Mouse (Mus musculus) lung, postnatal 36 days (tissue): ENCODE results near the gene Foxp1.

ENCODE experiments used
- DNase-seq: peaks from one replicate; pipeline ENCODE4 v3.0.0; 2022; ENCODE audit warnings: mixed read lengths

Foxp1 gene

DNA sequence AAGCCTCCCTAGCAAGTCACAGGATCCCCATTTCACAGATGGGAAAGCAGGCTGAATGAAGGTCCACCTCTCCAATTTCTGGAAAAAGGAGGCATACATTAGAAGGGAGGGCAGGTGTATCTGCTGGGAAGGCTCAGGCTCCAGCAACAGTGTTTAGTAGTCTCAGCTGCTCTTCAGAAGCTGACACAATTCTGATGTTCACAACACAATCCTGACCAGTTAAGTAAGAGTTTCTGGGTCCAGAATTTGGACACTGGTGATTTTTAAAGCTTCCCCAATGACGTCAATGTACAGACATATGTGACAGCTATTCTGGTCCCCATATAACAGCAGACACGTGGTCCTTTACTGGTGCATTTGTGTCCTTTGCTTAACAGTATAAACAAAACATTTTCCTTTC is 169.1 kb downstream of the Foxp1 start:
- DNase-seq, result no peak

DNA sequence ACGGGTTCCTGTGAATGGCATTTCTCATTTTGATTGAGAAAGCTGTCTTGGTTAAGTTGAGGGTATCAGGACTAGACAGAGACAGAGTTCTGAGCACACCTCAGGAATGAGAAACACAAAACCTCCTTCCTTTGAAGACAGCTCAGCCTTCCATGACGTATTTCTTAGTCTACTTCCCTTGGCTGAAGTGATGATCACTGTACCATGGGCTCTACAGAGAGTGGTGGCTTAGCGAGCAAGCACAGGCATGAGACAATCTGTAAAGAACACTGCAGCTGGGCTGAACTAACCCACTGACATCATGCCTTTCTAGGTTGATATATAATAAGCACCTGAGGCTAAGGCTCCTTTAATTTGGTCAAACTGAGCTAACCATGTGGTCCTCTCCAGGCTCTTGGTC is 172.0 kb downstream of the Foxp1 start:
- DNase-seq, result no peak

DNA sequence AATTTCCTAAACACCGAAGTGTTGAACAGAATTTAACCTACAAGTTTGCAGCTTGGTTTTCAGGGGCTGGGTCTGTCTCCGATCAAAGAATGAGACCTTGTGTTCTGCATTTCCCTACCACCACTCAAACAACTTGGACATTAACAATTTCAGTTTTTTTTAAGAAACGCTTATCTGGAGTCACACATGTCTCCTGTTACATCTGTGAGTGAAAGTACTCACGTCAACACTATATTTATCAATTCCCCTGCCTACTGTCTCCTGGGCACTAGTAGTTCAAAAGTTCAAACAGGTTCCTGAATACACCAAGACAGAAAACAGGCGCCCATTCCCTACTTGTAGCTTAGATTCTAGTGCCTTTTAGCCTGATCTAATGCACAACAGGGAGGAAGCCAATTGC is 172.4 kb downstream of the Foxp1 start:
- DNase-seq, result no peak

DNA sequence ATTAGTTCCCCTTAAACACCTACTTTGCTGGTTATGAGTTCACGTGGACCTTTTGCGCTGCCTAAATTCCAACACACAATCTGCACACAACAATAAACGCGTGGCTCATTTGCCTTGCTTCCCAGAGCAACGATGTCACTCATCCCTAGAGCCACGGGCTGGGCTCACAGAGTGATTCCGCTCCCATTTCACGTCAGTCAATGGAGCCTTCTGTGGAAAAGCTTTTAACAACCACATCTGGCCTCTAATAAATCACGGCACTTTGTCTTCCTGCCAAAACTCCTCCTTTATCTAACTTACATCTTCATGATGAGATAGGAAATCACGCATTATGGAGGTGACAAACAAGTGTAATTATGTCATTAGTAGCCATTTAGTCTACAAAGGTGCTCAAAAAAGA is 174.7 kb downstream of the Foxp1 start:
- no peak for DNase-seq

DNA sequence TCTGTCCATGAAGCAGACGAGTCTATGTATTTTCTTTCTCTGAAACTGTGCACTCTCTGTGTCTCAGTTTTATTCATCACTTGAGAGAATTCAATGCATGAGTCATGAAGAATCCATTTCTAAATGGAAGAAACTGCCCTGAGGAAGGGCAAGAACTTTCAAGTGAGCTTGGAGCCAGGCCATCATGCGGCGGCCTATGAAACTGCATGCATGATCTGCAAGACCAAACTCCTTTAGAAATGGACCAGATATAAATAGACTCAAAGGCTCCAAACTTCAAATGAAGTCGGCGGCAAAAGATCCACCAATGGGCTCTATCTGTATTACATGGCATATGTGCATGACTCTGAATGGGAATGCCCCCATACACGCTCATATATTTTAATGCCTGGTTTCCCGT is 177.6 kb downstream of the Foxp1 start:
- no peak for DNase-seq

DNA sequence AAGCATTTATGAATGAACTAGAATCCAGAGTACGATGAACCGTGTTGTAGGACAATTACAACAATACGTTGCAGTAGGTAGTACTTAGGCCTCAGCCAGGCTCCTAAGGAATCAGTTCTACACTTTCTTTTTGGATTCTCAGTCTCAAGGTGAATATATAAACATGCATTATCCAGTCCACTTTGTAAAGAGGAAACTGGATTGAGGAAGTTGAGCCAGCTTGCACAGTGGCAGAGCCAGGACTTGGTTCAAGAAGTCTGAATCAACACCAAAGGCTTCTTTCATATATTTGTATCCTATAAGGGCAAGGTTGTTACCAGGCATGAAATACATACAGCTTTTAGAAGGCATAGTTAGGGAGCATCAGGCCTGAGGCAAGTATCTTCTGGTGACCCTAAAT is 178.2 kb downstream of the Foxp1 start:
- DNase-seq, result no peak

DNA sequence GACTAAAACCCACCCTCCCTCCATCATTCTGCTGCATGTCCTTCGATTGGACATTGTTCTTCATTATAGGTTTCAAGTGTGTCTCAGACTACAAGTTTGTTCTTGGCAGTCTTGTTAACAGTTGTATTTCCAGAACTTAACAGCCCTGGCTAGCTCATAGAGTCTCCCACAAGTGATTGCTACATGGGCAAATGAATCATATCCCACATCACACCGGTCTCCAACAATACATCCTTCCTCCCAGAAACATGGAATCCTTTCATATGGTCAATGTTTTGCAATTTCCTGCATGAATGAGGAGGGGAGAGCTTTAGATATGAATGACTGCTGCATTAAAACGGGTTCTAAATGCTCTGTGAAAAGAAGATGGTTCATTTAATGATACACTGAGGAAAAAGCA is 178.7 kb downstream of the Foxp1 start:
- no peak for DNase-seq

DNA sequence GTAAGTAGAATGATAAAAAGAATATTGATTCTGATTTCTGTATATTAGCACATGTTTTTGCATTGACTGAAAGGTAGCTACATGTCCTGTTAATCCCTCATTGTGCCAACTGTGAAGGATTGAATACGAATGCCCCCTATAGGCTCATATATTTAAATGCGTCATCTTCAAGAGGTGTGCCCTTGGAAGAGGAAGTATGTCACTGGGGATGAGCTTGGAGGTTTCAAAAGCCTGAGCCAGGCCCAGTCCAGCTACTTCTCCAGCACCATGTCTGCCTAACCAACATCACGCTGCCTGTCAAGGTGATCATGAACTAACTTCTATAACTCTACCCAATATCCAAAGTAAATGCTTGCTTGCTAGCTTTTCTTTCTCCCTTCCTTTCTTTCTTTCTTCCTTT is 180.1 kb downstream of the Foxp1 start:
- DNase-seq, result no peak

DNA sequence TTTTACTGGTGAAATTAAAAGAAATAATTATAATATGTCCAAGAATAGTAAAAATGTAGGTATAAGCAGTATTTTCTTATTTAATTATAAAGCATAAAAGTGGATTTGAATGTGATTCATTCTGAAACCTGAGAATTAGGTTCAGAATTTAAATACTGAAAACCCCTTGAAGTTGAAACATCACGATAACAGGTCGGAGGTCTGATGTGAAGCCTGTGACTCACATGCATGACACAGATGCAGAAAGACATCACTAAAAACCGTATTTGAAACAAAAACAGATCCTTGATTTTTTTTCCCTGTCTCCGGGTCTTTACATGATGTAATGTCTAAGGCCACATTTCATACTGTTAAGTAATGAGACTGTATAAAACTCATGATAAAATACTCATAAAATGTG is 181.6 kb downstream of the Foxp1 start:
- no peak for DNase-seq

DNA sequence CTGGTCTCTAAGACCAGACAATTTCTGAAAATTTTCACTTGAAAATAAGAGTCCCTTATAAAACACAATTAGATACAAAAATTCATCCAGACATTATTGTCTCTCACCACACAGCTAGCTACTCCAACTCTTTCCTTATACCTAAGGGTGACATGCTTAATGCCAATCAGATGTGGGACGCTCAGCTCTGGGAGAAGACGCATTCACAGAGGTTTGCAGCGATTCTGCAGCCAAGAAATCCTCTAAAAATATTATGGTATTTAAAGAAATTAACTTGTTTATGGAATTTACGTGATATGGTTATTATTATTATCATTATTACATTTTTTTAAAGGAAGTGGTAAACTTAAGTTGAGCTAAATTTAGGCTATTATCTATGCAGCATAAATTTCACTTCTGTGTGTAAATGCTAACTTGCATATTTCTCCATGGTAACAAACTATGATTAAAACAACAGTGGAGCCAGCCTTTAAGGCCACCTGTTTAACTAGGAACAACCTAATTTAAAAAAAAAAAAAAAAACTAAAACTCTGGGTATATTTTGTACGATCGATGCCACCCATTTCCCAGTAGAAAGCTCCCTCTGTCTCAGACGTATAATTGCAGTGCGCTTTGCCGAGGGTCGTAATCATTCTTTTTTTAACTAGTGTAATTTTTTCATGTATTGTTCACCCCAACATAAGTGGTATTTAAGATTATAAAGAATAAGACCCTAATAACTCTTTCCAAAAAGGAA is 182.4 kb downstream of the Foxp1 start:
- DNase-seq, result no peak

DNA sequence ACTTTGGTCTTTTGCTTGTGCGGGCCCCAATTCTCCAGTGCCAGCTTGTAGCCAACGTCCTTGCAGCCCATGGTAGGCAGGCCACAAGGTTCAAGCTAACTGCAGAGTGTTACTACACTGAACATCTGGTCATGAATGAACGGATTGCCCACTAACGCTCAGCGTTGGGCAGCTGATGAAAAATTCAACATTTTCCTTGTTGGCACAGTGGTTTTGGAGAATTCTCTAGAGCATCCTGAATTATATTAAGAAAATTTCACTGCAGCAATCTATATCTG is 183.2 kb downstream of the Foxp1 start:
- DNase-seq, result no peak

DNA sequence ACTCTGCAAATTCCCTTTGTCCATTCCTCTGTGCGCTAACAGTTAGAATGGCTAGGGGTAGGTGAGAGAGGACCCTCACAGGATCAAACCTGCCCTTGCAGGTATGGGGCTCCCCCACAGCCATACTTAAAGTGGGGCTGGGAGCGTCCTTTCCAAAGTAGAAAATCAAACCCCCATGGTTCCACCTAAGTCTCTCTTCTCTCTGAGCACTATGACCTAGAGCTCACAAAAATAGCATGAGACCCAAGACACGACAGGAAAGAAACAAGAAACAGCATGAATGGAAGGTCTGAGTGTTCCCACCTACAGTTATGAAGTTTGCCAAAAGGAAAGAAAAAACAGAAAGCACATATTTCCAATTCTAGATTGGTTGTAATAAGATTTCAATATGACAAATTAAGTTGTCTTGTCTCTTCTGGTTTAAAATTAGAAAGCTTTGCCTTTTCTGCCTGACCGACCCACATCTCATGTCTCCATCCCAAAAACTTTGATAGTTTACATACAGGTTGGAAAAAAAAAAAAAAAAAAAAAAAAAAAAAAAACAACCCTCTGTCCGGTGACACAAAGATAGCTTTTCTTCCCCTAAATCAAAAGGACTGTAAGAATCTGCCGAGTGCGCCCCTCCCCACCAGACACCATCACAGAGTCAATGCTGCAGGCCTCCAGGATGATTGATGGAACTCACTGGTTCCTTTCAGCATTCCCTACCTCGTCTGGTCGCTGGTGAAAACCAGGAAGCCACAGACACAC is 183.8 kb downstream of the Foxp1 start:
- DNase-seq, result no peak

DNA sequence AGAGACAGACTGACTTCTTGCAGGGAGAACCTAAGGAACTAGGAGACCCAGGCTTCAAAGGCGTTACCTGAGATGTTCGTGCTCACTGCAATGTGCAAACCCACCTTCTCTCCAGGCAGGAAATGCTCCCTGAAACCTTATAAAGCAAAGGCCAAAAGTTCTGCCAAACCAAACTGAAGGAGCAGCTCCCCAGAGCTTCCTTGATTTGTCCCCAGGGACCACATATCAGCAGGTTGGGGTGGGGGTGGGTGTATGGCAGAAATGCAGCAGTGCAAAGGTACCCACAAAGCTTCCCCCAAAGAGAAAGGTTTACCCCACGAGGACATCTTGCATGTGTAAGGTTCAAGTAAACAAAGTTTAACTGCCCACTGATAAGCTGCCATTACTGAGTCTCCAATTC is 184.3 kb downstream of the Foxp1 start:
- no peak for DNase-seq

DNA sequence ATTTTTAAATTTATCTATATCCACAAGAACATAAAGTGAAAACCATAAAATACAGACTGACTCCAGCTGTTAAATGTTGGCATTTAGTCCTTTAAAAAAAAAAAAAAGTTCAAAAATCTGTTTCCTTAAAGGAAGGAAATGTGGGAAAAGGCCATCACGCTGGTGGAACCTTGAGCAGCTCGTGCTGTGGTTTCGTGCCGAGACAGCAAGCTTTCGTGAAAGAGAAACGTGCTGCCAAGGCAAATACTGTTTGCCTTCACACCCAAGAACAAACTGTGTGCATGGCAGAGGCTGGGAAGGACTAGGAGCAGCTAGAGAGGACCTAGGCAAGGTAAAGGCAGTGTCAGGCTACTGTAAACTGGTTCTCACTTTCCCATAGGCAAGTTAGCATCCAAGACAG is 184.9 kb downstream of the Foxp1 start:
- peak; percentile 37 for DNase-seq

DNA sequence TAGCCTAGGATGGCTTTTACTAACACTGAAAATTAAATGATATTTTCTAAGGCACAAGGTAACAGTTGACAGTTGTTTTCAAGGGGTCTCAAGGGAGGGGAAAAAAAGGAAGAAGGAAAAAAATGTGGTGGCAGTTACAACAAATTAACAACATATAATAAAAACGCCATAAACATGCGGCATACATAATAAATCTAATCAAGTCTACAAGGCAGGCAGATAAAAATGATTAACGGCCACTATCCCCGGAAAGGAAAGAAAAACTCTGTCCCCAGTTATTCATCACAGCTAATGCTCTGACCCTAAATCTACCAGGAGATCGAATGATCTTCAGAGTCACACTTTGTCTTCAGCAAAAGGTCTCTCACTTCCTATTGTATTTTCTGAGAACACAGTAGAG is 186.3 kb downstream of the Foxp1 start:
- DNase-seq, result no peak

DNA sequence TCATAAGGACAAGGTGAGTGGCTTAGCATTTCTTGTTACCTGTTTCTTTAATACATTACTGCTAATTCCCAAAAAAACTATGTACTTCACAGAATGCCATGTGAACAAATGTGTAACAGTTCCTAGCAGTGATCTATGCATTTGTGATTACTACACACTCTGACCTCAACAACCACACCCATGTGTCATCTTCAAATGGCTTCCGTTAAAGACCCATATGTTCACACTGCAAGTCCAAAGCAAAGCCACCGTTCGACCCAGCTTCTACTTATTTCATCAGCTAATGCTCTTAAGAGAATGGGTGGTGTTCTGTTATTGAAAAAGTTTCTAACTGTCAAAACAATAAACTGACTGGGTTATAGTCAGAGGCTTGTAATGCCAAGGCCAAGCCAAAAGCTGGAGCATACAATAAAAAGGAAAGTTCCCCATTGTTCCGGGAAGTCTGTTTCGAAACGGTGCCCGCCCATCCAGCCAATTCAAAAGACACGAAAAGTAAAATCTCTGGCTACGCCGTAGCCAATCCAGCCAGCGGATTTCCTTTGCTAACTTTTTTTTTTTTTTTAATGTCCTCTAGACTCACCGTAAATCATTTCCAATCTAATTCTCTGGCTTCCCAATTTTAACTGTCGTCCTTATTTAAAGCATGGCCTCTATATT is 187.2 kb downstream of the Foxp1 start:
- peak; percentile 68 for DNase-seq

DNA sequence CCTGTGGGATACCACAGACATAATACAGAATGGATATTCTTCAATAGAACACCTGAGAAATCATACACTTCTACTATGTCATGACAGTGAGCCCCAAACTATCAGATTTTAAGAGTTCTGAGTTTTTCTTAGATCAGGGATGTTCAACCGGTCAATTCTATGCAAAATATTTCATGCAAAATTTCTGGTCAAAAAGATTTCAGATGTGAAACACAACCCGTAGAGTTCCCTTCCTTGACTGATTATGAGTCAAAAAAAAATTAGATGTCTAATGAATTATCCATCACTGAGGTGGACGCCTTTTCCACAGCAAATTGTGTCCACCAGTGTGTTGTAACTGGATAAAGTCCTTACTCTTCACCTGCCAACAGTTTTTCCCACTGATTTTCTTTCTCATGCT is 188.3 kb downstream of the Foxp1 start:
- no peak for DNase-seq

DNA sequence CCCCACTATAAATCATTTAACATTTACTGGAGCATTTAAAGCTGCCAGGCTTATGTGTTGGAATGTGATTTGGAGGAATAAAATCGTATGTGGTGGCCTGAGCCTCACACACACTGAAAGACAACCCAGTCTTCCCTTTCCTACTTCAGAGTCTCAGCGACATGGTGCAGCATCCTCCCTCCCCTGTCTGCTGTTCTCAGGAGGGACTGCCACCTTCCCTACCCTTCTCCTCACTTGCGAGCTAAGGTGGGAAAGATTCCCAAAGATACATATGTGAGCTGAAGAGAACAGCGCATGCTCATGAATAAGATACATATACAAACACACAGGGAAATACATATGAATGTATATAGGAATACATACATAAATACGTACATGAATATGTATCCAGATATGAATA is 189.4 kb downstream of the Foxp1 start:
- no peak for DNase-seq

DNA sequence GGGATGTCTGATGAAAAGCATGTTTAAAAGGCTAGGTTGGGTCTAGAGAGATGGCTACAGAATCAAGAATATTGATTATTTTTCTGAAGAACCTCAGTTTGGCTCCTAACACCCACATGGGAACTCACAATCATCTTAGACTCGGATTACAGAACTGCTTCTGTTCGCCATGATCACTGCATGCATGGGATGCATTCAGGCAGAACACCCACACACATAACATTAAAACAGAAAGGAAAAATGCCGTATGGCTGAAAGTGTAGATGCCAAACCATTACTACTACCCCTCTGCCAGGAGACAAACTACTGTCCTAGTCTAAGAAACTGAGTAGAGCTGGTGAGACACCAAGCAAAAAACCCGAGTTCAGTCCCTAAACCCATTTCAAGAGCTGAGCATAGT is 192.4 kb downstream of the Foxp1 start:
- no peak for DNase-seq

DNA sequence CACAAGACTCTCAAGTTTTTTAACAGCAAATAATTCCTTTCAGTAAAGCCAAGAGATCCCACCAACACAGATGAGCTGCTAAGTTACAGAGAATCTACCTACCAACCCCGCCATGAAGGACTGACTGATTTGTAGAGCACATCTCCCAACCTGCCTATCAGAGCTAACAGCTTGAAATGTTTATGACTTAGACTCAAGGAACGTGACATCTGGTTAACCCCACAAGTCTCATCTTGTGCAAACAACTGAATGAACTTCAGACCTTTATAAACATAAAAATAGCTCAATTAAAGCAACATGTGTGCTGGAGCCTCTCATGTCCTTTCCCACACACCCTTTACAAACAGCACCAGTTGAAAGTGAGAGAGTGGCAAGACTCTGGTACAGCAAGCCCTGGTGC is 193.9 kb downstream of the Foxp1 start:
- no peak for DNase-seq

DNA sequence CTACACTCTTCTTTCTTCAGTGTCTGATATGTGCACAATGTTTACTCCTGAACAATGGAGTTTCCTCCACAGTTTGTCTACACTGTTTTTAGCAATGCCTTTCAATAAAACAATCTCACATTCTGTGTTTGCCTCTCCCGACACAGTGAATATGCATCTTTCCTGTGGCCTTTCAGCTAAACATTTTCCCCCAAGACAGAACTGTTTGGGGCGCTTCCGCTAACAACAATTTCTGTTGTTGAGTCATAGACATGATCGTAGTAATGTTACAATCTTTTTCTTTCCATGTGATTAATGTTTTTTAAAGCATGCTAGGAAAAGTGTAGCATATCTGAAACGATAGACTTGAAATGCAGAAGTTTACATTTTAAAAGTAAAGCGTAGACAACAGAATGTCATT is 194.4 kb downstream of the Foxp1 start:
- no peak for DNase-seq

DNA sequence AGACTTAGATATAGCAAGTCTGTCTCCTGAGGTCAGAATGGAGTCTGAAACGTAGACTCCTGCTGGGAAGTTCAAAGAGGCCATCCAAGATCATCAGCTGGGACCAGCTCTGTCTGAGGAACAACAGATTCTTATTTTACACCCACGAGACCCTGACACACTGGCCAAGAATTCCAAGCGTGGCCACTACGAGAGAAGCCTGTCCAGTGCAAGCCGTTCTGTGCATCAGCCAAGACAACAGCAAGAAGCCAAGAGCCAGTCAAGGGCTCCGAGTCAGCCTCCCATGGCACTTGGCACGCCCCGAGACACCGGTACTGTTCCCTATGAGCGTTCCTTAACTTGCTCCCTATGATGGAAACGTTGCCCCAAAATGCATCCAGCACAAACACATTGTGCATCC is 194.8 kb downstream of the Foxp1 start:
- DNase-seq, result peak; percentile 61

DNA sequence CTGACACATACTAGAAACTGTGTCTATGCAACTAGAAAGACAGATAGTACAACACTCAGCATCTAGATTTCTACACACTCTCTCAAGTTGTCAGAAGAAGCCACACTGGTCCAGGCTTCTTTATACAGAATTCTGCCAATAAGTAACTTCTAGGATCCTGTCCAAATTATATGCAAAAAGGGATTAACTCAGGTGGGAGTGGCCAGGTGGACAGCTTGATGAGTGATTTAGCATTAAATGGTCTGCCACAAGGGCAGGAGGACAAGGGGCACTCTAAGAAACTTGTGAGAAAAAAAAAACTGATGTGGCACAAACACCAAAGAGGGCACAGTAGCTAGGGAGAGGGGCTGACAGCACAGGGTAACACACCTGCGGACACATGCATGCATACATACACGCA is 196.6 kb downstream of the Foxp1 start:
- DNase-seq, result no peak

DNA sequence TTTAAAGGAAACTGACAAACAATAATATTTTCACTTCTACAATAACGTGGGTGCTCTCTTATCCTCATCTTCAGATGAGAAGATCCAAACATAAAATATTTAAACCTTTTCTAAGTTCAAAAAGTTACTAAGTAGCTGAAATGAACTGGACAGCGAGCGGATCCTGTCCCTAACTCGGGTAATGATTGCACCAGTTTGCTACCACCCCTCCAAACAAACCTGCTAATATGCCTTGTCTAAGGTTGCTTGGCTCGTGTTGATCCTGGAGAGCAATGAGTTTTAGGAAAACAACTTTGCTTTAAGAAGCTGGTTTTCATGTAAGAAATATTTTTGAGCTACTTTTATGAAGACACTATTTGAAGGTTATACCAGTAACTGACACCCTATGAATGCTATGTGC is 197.1 kb downstream of the Foxp1 start:
- DNase-seq, result no peak
